Mouse (Mus musculus) frontal cortex, postnatal 10 days (tissue): ENCODE measurements around the gene Ippk.

Experiments used
- DNase-seq, 2 experiments: peaks; one replicate each; pipeline ENCODE4 v3.0.0; 2022; ENCODE audit warnings: low spot score in 2 of 2, mixed read lengths in 1 of 2

Gene Ippk

GRCm38 (mm10) chr13:49480551-49480950 is 59.5 kb downstream of the Ippk start:
- DNase-seq = no peak

GRCm38 (mm10) chr13:49485388-49485787 is 64.3 kb downstream of the Ippk start:
- no peak for DNase-seq

GRCm38 (mm10) chr13:49492376-49493368 is 71.6 kb downstream of the Ippk start, which contains the start of gene Tes3-ps:
Gene Tes3-ps, plus strand, starts transcription at chr13:49493318.
- DNase-seq = no peak

GRCm38 (mm10) chr13:49504510-49504909 is 83.5 kb downstream of the Ippk start, which contains the start of gene Ecm2:
Gene Ecm2, plus strand, starts transcription at chr13:49504810.
- no peak for DNase-seq

GRCm38 (mm10) chr13:49505776-49506175 is 84.7 kb downstream of the Ippk start:
- no peak for DNase-seq

- no peak for DNase-seq
These were observed 86.1 kb downstream of the Ippk start for GRCm38 (mm10) chr13:49507176-49507575.
